Mouse (Mus musculus) erythroblast, embryonic 14.5 days (primary cell): ENCODE data around the gene Myo1g. TPM values are rescaled to one million over a fixed set of nuclear protein-coding genes. Genes with fewer than 3 reads are reported as not detected.

ENCODE experiments used
- H3K27me3 ChIP-seq: 2 replicates; pipeline ENCODE4 v1.6.1; 2012; ENCODE audit warnings: inconsistent platforms; ENCODE audit not compliant: control insufficient read depth
- H3K36me3 ChIP-seq: 2 replicates; pipeline ENCODE4 v1.6.1; 2012; ENCODE audit warnings: mild to moderate bottlenecking, inconsistent platforms; ENCODE audit not compliant: control insufficient read depth
- H3K4me1 ChIP-seq: 2 replicates; pipeline ENCODE4 v1.6.1; 2012; ENCODE audit warnings: inconsistent platforms; ENCODE audit not compliant: control insufficient read depth
- H3K4me3 ChIP-seq: replicated peaks from 2 replicates; pipeline ENCODE3; 2012; ENCODE audit warnings: moderate library complexity, mild to moderate bottlenecking, inconsistent platforms
- H3K9me3 ChIP-seq: 2 replicates; pipeline ENCODE4 v1.6.1; 2012; ENCODE audit warnings: low read length, inconsistent platforms, mixed read lengths; ENCODE audit not compliant: control insufficient read depth
- GATA1 ChIP-seq: IDR thresholded peaks from 2 replicates; pipeline ENCODE4 v1.6.1; 2012; ENCODE audit warnings: low read length, inconsistent platforms, mixed read lengths
- TAL1 ChIP-seq: IDR thresholded peaks from 3 replicates; pipeline ENCODE4 v1.6.1; 2012; ENCODE audit warnings: low read length, inconsistent platforms, mixed read lengths
- polyA plus RNA-seq: library from polyadenylated mRNA; stranded (reverse); fragments of >175 nt; gene quantifications from 2 replicates; pipeline ENCODE4 v1.2.3, GENCODE M21; 2012

The Myo1g gene
- polyA plus RNA-seq, 1 experiment, result 0.20 TPM

DNA sequence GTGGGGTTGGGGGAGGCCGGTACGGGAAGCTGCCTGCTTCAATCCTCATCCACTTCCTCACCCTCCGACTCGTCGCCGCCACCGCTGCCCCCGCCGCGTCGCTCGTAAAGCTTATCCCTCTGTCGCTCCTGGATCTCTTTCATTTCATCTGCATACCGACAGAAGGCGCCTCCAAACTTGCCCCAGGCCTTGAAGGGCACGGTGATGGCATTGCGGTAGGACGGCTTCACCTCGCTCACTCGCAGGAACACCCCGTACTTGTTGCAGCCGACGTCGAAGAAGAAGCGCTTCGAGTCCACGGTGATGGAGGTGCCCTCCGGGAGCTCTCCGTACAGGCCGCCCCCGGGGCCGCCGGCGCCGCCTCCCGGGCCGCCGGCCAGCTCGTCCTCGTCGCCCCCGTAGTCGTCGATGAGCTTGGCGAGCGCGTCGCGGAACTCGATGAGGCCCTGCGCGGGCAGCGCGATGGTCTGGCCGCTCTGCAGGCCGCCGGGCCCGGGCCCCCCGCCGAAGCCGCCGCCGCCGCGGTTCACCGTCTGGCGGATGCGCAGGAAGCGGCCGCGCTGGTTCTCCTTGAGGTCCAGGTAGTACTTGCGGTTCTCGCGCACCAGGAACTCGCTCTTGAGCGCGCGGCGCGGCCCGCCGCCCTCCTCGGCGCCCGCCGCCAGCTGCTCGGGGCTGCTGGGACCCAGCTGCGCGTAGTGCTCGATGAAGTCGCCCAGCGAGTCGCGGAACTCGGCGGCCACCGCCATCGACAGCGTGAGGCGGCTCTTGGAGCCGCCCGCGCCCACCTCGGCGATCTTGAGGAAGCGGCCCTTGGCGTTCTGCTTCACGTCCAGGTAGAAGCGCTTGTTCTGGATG, 45.7 kb downstream of the Myo1g start:
- no peaks in the 10 kb centered on the region for H3K27me3 ChIP-seq
- H3K4me1 ChIP-seq, result peaks cover 40% of the 10 kb centered on the region
- TF ChIP-seq TAL1, result no peak
- TF ChIP-seq GATA1, result no peak
- H3K4me3 ChIP-seq, result peak overlapping the region; percentile 87
- H3K36me3 ChIP-seq, result peaks cover 41% of the 10 kb centered on the region
- no peaks in the 10 kb centered on the region for H3K9me3 ChIP-seq

DNA sequence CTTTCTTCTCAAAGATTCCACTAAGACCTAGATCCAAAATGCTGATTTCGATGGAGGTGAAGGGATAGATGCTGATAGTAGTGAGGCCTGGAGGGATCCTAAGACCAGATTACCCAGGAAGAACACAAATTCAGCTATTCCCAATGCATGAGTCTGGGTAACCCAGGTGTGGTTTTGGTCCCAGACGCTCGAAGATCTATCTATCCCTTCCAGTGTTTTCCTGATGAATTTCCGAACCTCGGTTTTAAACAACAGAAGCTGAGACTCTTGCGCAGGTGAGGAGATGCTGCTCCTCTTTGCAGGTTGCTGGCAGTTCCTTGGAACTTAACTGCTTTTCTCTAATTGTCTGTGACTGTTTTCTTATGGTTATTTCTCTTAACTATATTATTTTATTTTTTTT, 46.4 kb downstream of the Myo1g start:
- peaks cover 45% of the 10 kb centered on the region for H3K36me3 ChIP-seq
- H3K4me1 ChIP-seq, result peaks cover 44% of the 10 kb centered on the region
- no peak for TF ChIP-seq GATA1
- TF ChIP-seq TAL1, result no peak

DNA sequence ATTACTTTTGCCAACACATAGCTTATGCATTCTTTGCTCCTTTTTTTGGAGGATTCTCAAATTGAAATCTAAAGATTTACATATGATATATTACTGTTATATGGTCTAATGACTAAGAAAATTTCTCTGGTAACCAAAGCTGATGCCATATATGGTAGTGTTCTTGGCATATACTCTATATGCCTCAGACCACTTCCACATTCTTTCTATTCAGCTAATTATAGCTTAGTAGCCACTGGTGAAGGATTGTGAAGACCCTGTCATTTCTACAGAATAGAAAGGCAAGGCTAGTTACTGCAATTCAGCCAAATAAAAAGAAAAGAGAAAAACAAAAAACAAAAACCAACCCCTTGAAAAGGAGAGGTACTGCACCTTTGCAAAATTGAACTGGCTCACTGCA, 48.7 kb downstream of the Myo1g start:
- no peaks in the 10 kb centered on the region for H3K9me3 ChIP-seq
- H3K4me3 ChIP-seq, result peak overlapping the region; percentile 87
- peaks cover 67% of the 10 kb centered on the region for H3K36me3 ChIP-seq
- no peaks in the 10 kb centered on the region for H3K27me3 ChIP-seq
- peaks cover 50% of the 10 kb centered on the region for H3K4me1 ChIP-seq
- TF ChIP-seq GATA1, result no peak

More for the DNA sequence above, 46.4 kb downstream of the Myo1g start:
- H3K27me3 ChIP-seq, result no peaks in the 10 kb centered on the region
- no peaks in the 10 kb centered on the region for H3K9me3 ChIP-seq
- H3K4me3 ChIP-seq, result peak overlapping the region; percentile 87

- TF ChIP-seq GATA1 (no peak), TAL1 (no peak)
- Histone ChIP-seq H3K9me3 (no peaks in the 10 kb centered on the region), H3K27me3 (no peaks in the 10 kb centered on the region), H3K4me3 (peak overlapping the region; percentile 87), H3K36me3 (peaks cover 73% of the 10 kb centered on the region), H3K4me1 (peaks cover 47% of the 10 kb centered on the region)
Measured at GRCm38 (mm10) chr11:6471493-6471892, 49.3 kb downstream of the Myo1g start.

DNA sequence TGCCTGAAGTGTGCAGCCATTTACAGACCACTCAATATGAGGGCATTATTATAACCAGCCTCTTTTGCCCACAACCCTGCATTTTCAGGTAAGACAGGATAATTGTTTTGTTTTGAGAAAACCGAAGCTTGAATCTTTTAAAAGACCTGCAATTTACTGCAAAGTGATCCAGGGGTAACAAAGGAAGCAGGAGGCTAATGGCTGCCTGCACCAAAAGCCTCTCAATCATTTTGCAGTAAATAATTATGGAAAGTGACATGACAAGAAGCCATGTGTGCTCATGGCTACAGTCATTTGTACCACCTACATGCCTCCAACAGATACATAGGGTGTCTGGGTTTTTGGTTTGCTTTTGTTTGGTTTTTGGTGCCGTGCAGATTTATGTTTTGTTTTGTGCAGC, 49.7 kb downstream of the Myo1g start:
- no peaks in the 10 kb centered on the region for H3K27me3 ChIP-seq
- H3K36me3 ChIP-seq, result peaks cover 78% of the 10 kb centered on the region
- no peak for TF ChIP-seq TAL1

DNA sequence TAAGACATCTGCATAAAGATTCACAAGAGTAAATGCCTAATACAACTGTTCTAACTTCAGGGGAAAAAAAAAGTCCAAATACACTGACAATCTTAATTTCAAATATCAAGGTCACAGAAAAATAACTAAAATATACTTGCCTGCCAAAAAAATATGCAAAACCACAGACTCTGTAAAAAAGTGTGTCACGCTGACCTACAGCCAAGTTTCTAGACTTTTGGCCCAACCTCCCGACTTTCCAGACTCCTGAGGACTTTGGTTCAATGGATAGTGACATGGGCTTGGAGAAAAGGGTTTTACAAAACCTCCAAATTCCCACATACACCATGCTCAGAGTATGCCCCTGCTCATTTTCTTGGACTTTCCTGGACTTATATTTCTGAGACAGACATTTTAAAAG, 52.2 kb downstream of the Myo1g start:
- Histone ChIP-seq H3K9me3 (no peaks in the 10 kb centered on the region), H3K36me3 (peaks cover 73% of the 10 kb centered on the region), H3K27me3 (no peaks in the 10 kb centered on the region), H3K4me3 (no peak overlapping the region), H3K4me1 (peaks cover 34% of the 10 kb centered on the region)
- TF ChIP-seq GATA1 (no peak), TAL1 (no peak)

More for the DNA sequence above, 49.7 kb downstream of the Myo1g start:
- H3K4me1 ChIP-seq, result peaks cover 44% of the 10 kb centered on the region
- H3K4me3 ChIP-seq, result peak overlapping the region; percentile 87
- no peaks in the 10 kb centered on the region for H3K9me3 ChIP-seq

DNA sequence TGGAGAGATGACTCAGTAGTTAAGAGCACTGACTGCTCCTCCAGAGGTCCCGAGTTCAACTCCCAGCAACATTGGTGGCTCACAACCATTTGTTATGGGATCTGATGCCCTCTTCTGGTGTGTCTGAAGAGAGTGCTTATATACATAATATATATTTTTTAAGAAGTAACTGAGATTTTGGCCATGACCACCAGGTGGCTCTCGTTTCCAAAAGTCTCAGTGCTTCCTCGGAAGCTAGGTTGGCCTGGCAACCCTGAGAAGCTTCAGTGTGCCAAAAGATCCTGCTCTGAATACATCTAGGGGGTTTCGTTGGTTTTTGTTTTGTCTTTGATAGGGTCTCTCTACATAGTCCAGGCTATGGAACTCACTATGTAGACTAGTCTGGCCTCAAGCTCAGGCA, 55.6 kb downstream of the Myo1g start:
- Histone ChIP-seq H3K4me1 (peaks cover 11% of the 10 kb centered on the region), H3K36me3 (peaks cover 42% of the 10 kb centered on the region), H3K4me3 (no peak overlapping the region), H3K27me3 (no peaks in the 10 kb centered on the region), H3K9me3 (no peaks in the 10 kb centered on the region)
- TF ChIP-seq TAL1, result no peak
- TF ChIP-seq GATA1, result no peak

DNA sequence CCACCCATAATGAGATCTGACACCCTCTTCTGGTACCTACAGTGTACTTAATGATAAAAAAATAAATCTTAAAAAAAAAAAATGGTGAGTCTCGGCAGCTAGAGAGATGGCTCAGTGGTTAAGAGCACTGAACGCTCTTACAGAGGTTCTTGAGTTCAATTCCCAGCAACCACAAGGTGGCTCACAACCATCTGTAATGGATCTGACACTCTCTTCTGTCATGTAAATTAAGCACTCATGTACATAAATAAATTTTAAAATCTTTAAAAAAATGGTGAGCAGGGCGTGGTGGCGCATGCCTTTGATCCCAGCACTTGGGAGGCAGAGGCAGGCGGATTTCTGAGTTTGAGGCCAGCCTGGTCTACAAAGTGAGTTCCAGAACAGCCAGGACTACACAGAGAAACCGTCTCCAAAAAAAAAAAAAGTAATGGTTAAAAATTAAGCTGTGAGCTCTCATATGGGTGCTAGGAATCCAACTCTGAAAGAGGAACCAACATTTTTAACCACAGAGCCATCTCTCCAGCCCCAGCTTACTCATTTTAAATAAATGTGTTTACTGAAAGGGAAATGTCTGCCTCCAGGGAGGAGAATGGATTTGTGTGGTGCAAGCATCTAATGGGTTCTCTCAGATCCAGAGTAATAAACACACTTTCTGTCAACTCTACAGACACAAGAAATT, 57.5 kb downstream of the Myo1g start:
- no peak overlapping the region for H3K4me3 ChIP-seq
- TF ChIP-seq GATA1 (no peak), TAL1 (no peak)
- peaks cover 2% of the 10 kb centered on the region for H3K4me1 ChIP-seq
- no peaks in the 10 kb centered on the region for H3K9me3 ChIP-seq
- no peaks in the 10 kb centered on the region for H3K27me3 ChIP-seq
- peaks cover 27% of the 10 kb centered on the region for H3K36me3 ChIP-seq

Other genes with a start within 250 kb of the Myo1g start
- gene Tmed4, start 246.1 kb downstream of the Myo1g start, polyA plus RNA-seq, result 3.1 and 3.2 TPM in 2 replicates
- gene Ogdh, start 229.3 kb downstream of the Myo1g start, polyA plus RNA-seq, result 13.2 and 19.7 TPM in 2 replicates
- 13.1 and 13.2 TPM in 2 replicates for gene Zmiz2, start 131.9 kb downstream of the Myo1g start, polyA plus RNA-seq
- 5.4 and 5.5 TPM in 2 replicates for gene Ppia, start 105.5 kb downstream of the Myo1g start, polyA plus RNA-seq
- gene H2afv, start 76.5 kb downstream of the Myo1g start, polyA plus RNA-seq, result 4.5 and 8.0 TPM in 2 replicates
- gene Purb, start 45.0 kb downstream of the Myo1g start, polyA plus RNA-seq, result 0.79 and 0.95 TPM in 2 replicates
- 2.3 and 2.8 TPM in 2 replicates for gene Ccm2, start 25.9 kb upstream of the Myo1g start, polyA plus RNA-seq
- 1.7 and 3.1 TPM in 2 replicates for gene Nacad, start 85.1 kb upstream of the Myo1g start, polyA plus RNA-seq
- gene Tbrg4, start 105.1 kb upstream of the Myo1g start, polyA plus RNA-seq, result 6.6 and 9.6 TPM in 2 replicates
- not detected in 2 replicates for gene Wap, start 117.7 kb upstream of the Myo1g start, polyA plus RNA-seq
- not detected in 2 replicates for gene Ramp3, start 137.6 kb upstream of the Myo1g start, polyA plus RNA-seq